ENCODE assay signal across 19 mouse cellular contexts in genomic region chr5:128879092-128879491, GRCm38 (mm10).
DNase-seq lines count a peak whose midpoint lies in the region; ATAC-seq and TF ChIP-seq lines count a peak whose summit lies in the region.
"Had no signal": no experiment of that assay in that cellular context is flagged by ENCODE, and none has a peak within 500 bp of the region (broad histone marks: within the 10 kb centered on the region; RNA-seq: fewer than 3 reads in every experiment).

No protein-coding gene starts in this region.

- H3K4me2 ChIP-seq in heart, embryonic 16.5 days (ENCODE audit: low read depth, low read length) = no peak overlapping the region
- H3K4me2 ChIP-seq: embryonic facial prominence, embryonic 13.5 days; limb, embryonic 15.5 days; neural tube, embryonic 13.5 days had no signal

- no peak overlapping the region for H3K4me3 ChIP-seq in heart, embryonic 16.5 days (ENCODE audit: low read length)
- H3K4me3 ChIP-seq in layer of hippocampus, adult 2 months = no peak overlapping the region
- H3K4me3 ChIP-seq: embryonic facial prominence, embryonic 13.5 days; heart, embryonic 10.5 days; limb, embryonic 15.5 days; neural tube, embryonic 13.5 days had no signal

- H3K27ac ChIP-seq in heart, embryonic 16.5 days (ENCODE audit: low read length) = no peak overlapping the region
- H3K27ac ChIP-seq in layer of hippocampus, adult 2 months = peak overlapping the region; percentile 84
- H3K27ac ChIP-seq: embryonic facial prominence, embryonic 13.5 days; heart, embryonic 10.5 days; limb, embryonic 15.5 days; neural tube, embryonic 13.5 days had no signal

- peaks cover 7% of the 10 kb centered on the region for H3K27me3 ChIP-seq in heart, embryonic 16.5 days (ENCODE audit: control insufficient read depth, insufficient read depth, low read length)
- H3K27me3 ChIP-seq: neural tube, embryonic 13.5 days had no signal

- H3K4me1 ChIP-seq in heart, embryonic 16.5 days (ENCODE audit: control insufficient read depth, insufficient read depth, low read length) = no peaks in the 10 kb centered on the region
- H3K4me1 ChIP-seq: heart, embryonic 10.5 days had no signal

- no peak overlapping the region for H3K9ac ChIP-seq in heart, embryonic 16.5 days (ENCODE audit: low read length)
- H3K9ac ChIP-seq: embryonic facial prominence, embryonic 13.5 days; limb, embryonic 15.5 days; neural tube, embryonic 13.5 days had no signal

- no peaks in the 10 kb centered on the region for H3K9me3 ChIP-seq in heart, embryonic 16.5 days (replicated peaks; ENCODE audit: control insufficient read depth, low read length)
- H3K9me3 ChIP-seq: embryonic facial prominence, embryonic 13.5 days; heart, embryonic 10.5 days; limb, embryonic 15.5 days; neural tube, embryonic 13.5 days had no signal

- intact Hi-C loops in heart, postnatal 36 days (cut with DNase I) = no loop called here

- 29% methylated on average over 3 of the region's 3 CpGs for WGBS in heart, embryonic 16.5 days

- TF ChIP-seq CTCF in layer of hippocampus, adult 2 months (conservative IDR thresholded peaks at IDR 0.05) = no peak

- no peak for DNase-seq in heart, postnatal 36 days
- DNase-seq in layer of hippocampus, adult 2 months (ENCODE audit: low spot score in 2 of 2) = no peak
- DNase-seq in layer of hippocampus, adult 11-12 months (ENCODE audit: low spot score) = no peak
- DNase-seq in embryo, embryonic 11.5 days (ENCODE audit: low read depth, low spot score) = peak; percentile 14
- DNase-seq in mesoderm, embryonic 11.5 days (ENCODE audit: low read depth, low spot score) = peak; percentile 52
- DNase-seq in spleen, postnatal 10 days (ENCODE audit: low spot score in 2 of 2) = no peak
- DNase-seq: adrenal gland, adult 2 months; cerebellum, adult 2 months; gastrocnemius, postnatal 10 days; lung, adult 2 months; midbrain, embryonic 14.5 days; right cerebral cortex, postnatal 4 days had no signal

- no peaks in the 10 kb centered on the region for H3K36me3 ChIP-seq in heart, embryonic 16.5 days (ENCODE audit: control insufficient read depth, insufficient read depth)
- H3K36me3 ChIP-seq: embryonic facial prominence, embryonic 13.5 days; heart, embryonic 10.5 days; limb, embryonic 15.5 days; neural tube, embryonic 13.5 days had no signal

- ATAC-seq in heart, embryonic 16.5 days (replicated peaks; ENCODE audit: extremely low read depth, insufficient read depth, low FRiP score) = 0 out of 2 replicates have a peak, but pooled peaks have one; percentile 49
- ATAC-seq in granulocyte monocyte progenitor cell, adult 5-6 weeks (replicated peaks; ENCODE audit: poor library complexity, severe bottlenecking) = no peak
- ATAC-seq: forebrain, embryonic 14.5 days had no signal

Comparison
In these comparisons a context has a peak if more than half of its experiments do, and no peak if none do; other contexts are left out.
1. DNase-seq: peak in embryo, embryonic 11.5 days (single experiment) and mesoderm, embryonic 11.5 days (single experiment); none in heart, postnatal 36 days (0 of 2), layer of hippocampus, adult 2 months (0 of 2), layer of hippocampus, adult 11-12 months (single experiment) and spleen, postnatal 10 days (0 of 2).